Mouse (Mus musculus) hindbrain, embryonic 16.5 days (tissue): ENCODE results near the gene Sec14l3. TPM values are rescaled to one million over a fixed set of nuclear protein-coding genes. Genes with fewer than 3 reads are reported as not detected.

Experiments used
- ATAC-seq: fragments of 200-750 bp; cut with Nextera tagmentation; 2 replicates; pipeline ENCODE4 v1.8.0; 2017; ENCODE audit warnings: moderate TSS enrichment, moderate library complexity
- H3K27ac ChIP-seq: fragments of 300-500 bp; sonication (generic); 2 replicates; pipeline ENCODE4 v1.5.1; 2014; ENCODE audit warnings: low read depth, mild to moderate bottlenecking, control low read depth, low read length, moderate library complexity
- H3K27me3 ChIP-seq: fragments of 300-500 bp; sonication (generic); replicated peaks from 2 replicates; pipeline ENCODE4 v1.6.1; 2014; ENCODE audit warnings: low read length; ENCODE audit not compliant: control insufficient read depth, insufficient read depth
- H3K36me3 ChIP-seq: fragments of 300-500 bp; sonication (generic); 2 replicates; pipeline ENCODE4 v1.6.1; 2014; ENCODE audit warnings: mild to moderate bottlenecking, low read length, moderate library complexity, mixed read lengths; ENCODE audit not compliant: control insufficient read depth, insufficient read depth
- H3K4me1 ChIP-seq: fragments of 300-500 bp; sonication (generic); 2 replicates; pipeline ENCODE4 v1.6.1; 2014; ENCODE audit warnings: low read depth, low read length; ENCODE audit not compliant: control insufficient read depth, insufficient read depth
- H3K4me2 ChIP-seq: fragments of 300-500 bp; sonication (generic); 2 replicates; pipeline ENCODE4 v1.6.1; 2014; ENCODE audit warnings: mild to moderate bottlenecking, low read length, control low read depth, moderate library complexity
- H3K4me3 ChIP-seq: fragments of 300-500 bp; sonication (generic); 2 replicates; pipeline ENCODE4 v1.5.1; 2014; ENCODE audit warnings: mild to moderate bottlenecking, low read length, control low read depth, moderate library complexity
- H3K9ac ChIP-seq: fragments of 300-500 bp; sonication (generic); 2 replicates; pipeline ENCODE4 v1.6.1; 2014; ENCODE audit warnings: low read depth, mild to moderate bottlenecking, control low read depth, low read length, moderate library complexity
- H3K9me3 ChIP-seq: fragments of 300-500 bp; sonication (generic); 2 replicates; pipeline ENCODE4 v1.6.1; 2014; ENCODE audit warnings: mild to moderate bottlenecking, low read length, moderate library complexity; ENCODE audit not compliant: control insufficient read depth
- WGBS: fragments of 180-500 bp; shearing (Covaris S2); extraction: QIAGEN DNeasy Blood & Tissue Kit; methylation state at CpG from one replicate; pipeline ENCODE4 v1.1.7; 2014; 5-methylcytosine and 5-hydroxymethylcytosine counted together
- polyA plus RNA-seq: library from polyadenylated mRNA; unstranded; fragments of >200 nt; fragmentation: Nextera tagmentation; extraction: Ambion mirVana; gene quantifications from 2 replicates; pipeline ENCODE4 v1.2.1, GENCODE M21; 2015

The Sec14l3 gene
- polyA plus RNA-seq, 1 experiment from 2014 or later: 1.2 TPM

- H3K4me2 ChIP-seq: no peak overlapping the region
- no peaks in the 10 kb centered on the region for H3K27me3 ChIP-seq
- ATAC-seq: no peak
- WGBS: 97% methylated on average over 2 of the region's 2 CpGs
- H3K27ac ChIP-seq: no peak overlapping the region
- H3K9me3 ChIP-seq: no peaks in the 10 kb centered on the region
- H3K36me3 ChIP-seq: no peaks in the 10 kb centered on the region
- no peaks in the 10 kb centered on the region for H3K4me1 ChIP-seq
- H3K4me3 ChIP-seq: no peak overlapping the region
- H3K9ac ChIP-seq: no peak overlapping the region
These were observed 16.9 kb upstream of the Sec14l3 start for GRCm38 (mm10) chr11:4047766-4048165.

- 80% methylated on average over 6 of the region's 6 CpGs for WGBS
- Histone ChIP-seq H3K9ac (no peak overlapping the region), H3K27ac (no peak overlapping the region), H3K36me3 (no peaks in the 10 kb centered on the region), H3K4me3 (no peak overlapping the region), H3K27me3 (no peaks in the 10 kb centered on the region), H3K4me2 (no peak overlapping the region), H3K4me1 (no peaks in the 10 kb centered on the region), H3K9me3 (no peaks in the 10 kb centered on the region)
- ATAC-seq: no peak
These were observed 16.2 kb upstream of the Sec14l3 start for GRCm38 (mm10) chr11:4048438-4048837.

- Histone ChIP-seq H3K4me3 (no peak overlapping the region), H3K9me3 (no peaks in the 10 kb centered on the region), H3K4me1 (no peaks in the 10 kb centered on the region), H3K27ac (no peak overlapping the region), H3K9ac (no peak overlapping the region), H3K27me3 (no peaks in the 10 kb centered on the region), H3K36me3 (no peaks in the 10 kb centered on the region), H3K4me2 (no peak overlapping the region)
- WGBS: 20% methylated on average over 5 of the region's 5 CpGs
- no peak for ATAC-seq
These were observed 11.1 kb upstream of the Sec14l3 start for GRCm38 (mm10) chr11:4053586-4053985.

- WGBS: 73% methylated on average over 5 of the region's 5 CpGs
- H3K4me1 ChIP-seq: no peaks in the 10 kb centered on the region
- no peak for ATAC-seq
- H3K36me3 ChIP-seq: no peaks in the 10 kb centered on the region
- H3K27ac ChIP-seq: no peak overlapping the region
- H3K9me3 ChIP-seq: no peaks in the 10 kb centered on the region
- no peak overlapping the region for H3K9ac ChIP-seq
- no peaks in the 10 kb centered on the region for H3K27me3 ChIP-seq
- no peak overlapping the region for H3K4me2 ChIP-seq
- no peak overlapping the region for H3K4me3 ChIP-seq
These were observed 3.6 kb upstream of the Sec14l3 start for GRCm38 (mm10) chr11:4060866-4061575.

GRCm38 (mm10) chr11:4062523-4062922, 2.1 kb upstream of the Sec14l3 start:
- Histone ChIP-seq H3K9me3 (no peaks in the 10 kb centered on the region), H3K4me3 (no peak overlapping the region), H3K9ac (no peak overlapping the region), H3K36me3 (no peaks in the 10 kb centered on the region), H3K27ac (no peak overlapping the region), H3K4me2 (no peak overlapping the region), H3K27me3 (no peaks in the 10 kb centered on the region), H3K4me1 (no peaks in the 10 kb centered on the region)
- no peak for ATAC-seq
- 95% methylated on average over 4 of the region's 4 CpGs for WGBS

- H3K4me1 ChIP-seq: no peaks in the 10 kb centered on the region
- H3K27me3 ChIP-seq: no peaks in the 10 kb centered on the region
- WGBS: 65% methylated on average over 6 of the region's 6 CpGs
- H3K27ac ChIP-seq: no peak overlapping the region
- no peaks in the 10 kb centered on the region for H3K36me3 ChIP-seq
- no peak for ATAC-seq
- no peak overlapping the region for H3K4me3 ChIP-seq
- H3K9me3 ChIP-seq: no peaks in the 10 kb centered on the region
- H3K4me2 ChIP-seq: no peak overlapping the region
- H3K9ac ChIP-seq: no peak overlapping the region
These were observed 1.7 kb upstream of the Sec14l3 start for GRCm38 (mm10) chr11:4062981-4063380.

GRCm38 (mm10) chr11:4069664-4070063, 5.0 kb downstream of the Sec14l3 start:
- Histone ChIP-seq H3K36me3 (no peaks in the 10 kb centered on the region), H3K4me1 (no peaks in the 10 kb centered on the region; the same call in 1 of the 2 replicates), H3K27me3 (no peaks in the 10 kb centered on the region), H3K4me3 (no peak overlapping the region), H3K4me2 (no peak overlapping the region), H3K9ac (no peak overlapping the region), H3K27ac (no peak overlapping the region), H3K9me3 (no peaks in the 10 kb centered on the region)
- WGBS: 71% methylated on average over 1 of the region's 1 CpGs
- ATAC-seq: peak; percentile 88

- Histone ChIP-seq H3K36me3 (no peaks in the 10 kb centered on the region), H3K9me3 (no peaks in the 10 kb centered on the region), H3K4me1 (no peaks in the 10 kb centered on the region), H3K9ac (no peak overlapping the region), H3K4me3 (no peak overlapping the region), H3K4me2 (no peak overlapping the region), H3K27ac (no peak overlapping the region), H3K27me3 (no peaks in the 10 kb centered on the region)
- ATAC-seq: no peak
- WGBS: 17% methylated on average over 8 of the region's 8 CpGs
These were observed 12.0 kb downstream of the Sec14l3 start for GRCm38 (mm10) chr11:4076633-4077032.

- Histone ChIP-seq H3K27me3 (no peaks in the 10 kb centered on the region), H3K4me1 (no peaks in the 10 kb centered on the region), H3K4me3 (no peak overlapping the region), H3K4me2 (no peak overlapping the region), H3K27ac (no peak overlapping the region), H3K36me3 (no peaks in the 10 kb centered on the region), H3K9ac (no peak overlapping the region), H3K9me3 (no peaks in the 10 kb centered on the region)
- 89% methylated on average over 7 of the region's 7 CpGs for WGBS
- ATAC-seq: no peak
These were observed 13.8 kb downstream of the Sec14l3 start for GRCm38 (mm10) chr11:4078267-4078933.
